Mouse (Mus musculus): ENCODE measurements at regions not wholly inside any gene's neighbourhood (a gene's known extent, or its start where the extent isn't known, plus 50 kb on each side); places are given as distances from the start of the nearest gene placed in this dataset.

DNA sequence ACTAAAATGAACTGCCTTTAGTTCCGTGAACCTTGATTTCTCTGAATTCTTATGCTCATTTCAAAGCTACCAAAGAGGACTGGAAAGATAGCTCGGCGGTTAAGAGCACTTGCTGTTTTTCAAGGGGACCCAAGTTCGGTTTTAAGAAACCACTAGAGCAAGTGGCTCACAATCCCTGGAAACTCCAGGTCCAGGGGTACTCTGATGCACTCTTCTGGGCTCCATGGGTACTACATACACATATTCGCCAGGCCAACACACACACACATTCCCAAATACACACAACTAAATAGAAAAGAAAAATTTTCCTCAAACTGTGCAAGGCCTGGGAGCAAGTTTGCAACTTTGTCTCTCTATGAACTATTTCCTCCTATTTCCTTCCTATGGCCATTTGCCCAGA lies 498.9 kb upstream of the Castor2 start:
- ATAC-seq (replicated peaks; ENCODE audit: poor library complexity, severe bottlenecking) = no peak

GRCm38 (mm10) chr5:133598105-133598504 lies 501.4 kb upstream of the Castor2 start:
- no peak for ATAC-seq (replicated peaks; ENCODE audit: poor library complexity, severe bottlenecking)

GRCm38 (mm10) chr5:133586492-133586891 lies 513.0 kb upstream of the Castor2 start:
- ATAC-seq (replicated peaks; ENCODE audit: poor library complexity, severe bottlenecking) = no peak

DNA sequence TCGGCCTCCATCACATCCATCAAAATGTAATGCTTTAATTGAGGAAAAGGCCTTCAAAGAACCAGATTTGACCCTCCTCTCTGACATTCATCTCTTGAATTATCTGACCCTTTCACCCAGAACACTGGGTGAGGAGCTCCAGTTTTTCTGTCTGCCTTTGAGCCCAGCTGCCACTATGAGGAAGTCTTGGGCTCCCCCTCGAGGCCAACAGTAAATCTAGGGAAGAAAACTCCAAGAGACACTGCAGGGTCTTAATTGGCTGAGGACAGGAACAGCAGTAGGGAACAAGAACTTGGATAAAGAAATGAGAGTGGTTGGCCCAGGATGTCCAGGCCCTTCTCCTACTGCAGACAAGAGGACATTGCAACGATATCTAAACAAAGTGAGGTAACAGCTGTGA lies 514.3 kb upstream of the Castor2 start:
- no peak for ATAC-seq (replicated peaks; ENCODE audit: poor library complexity, severe bottlenecking)

- no peak for ATAC-seq (replicated peaks; ENCODE audit: poor library complexity, severe bottlenecking)
Observed at GRCm38 (mm10) chr5:133576595-133576994, 522.9 kb upstream of the Castor2 start.

DNA sequence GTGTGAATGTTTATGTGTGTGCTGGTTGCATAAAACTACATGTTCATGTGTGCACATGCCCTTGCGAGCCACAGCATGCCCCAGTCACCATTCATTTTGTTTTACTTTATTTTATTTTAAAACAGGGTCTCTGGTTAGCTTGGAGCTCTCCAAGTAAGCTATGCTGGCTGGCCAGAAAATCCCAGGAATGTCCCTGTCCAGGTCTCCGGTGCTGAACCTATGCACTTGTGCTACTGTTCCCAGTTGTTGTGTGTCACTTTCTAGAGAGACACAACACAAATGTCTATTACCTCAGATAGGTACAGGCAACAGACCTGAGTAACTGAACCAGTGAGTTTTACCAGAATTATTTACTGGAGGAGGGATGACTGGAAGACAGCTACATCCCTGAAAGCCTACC lies 530.4 kb upstream of the Castor2 start:
- no peak for ATAC-seq (replicated peaks; ENCODE audit: poor library complexity, severe bottlenecking)

GRCm38 (mm10) chr5:133566506-133566905 lies 533.0 kb upstream of the Castor2 start:
- ATAC-seq (replicated peaks; ENCODE audit: poor library complexity, severe bottlenecking) = no peak

GRCm38 (mm10) chr5:133550657-133551056 lies 548.9 kb upstream of the Castor2 start:
- ATAC-seq (replicated peaks; ENCODE audit: poor library complexity, severe bottlenecking) = no peak

DNA sequence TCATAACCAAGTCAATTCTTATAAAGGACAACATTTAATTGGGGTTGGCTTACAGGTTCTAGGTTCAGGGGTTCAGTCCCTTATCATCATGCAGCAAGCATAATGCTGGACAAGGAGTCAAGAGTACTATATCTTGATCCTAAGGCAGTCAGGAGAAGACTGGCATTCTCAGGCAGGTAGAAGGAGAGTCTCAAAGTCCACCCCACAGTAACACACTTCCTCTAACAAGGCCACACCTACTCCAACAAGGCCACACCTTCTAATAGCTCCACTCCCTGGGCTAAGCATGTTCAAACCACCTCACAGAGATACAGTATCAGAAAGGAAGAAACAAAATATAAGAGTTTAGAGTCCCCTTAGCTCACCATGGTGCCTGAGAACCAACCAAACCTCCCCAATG lies 557.3 kb upstream of the Castor2 start:
- ATAC-seq (replicated peaks; ENCODE audit: poor library complexity, severe bottlenecking) = no peak

GRCm38 (mm10) chr5:133532678-133533077 lies 566.8 kb upstream of the Castor2 start:
- no peak for ATAC-seq (replicated peaks; ENCODE audit: poor library complexity, severe bottlenecking)

GRCm38 (mm10) chr5:133505661-133506060 lies 593.9 kb upstream of the Castor2 start:
- no peak for ATAC-seq (replicated peaks; ENCODE audit: poor library complexity, severe bottlenecking)

DNA sequence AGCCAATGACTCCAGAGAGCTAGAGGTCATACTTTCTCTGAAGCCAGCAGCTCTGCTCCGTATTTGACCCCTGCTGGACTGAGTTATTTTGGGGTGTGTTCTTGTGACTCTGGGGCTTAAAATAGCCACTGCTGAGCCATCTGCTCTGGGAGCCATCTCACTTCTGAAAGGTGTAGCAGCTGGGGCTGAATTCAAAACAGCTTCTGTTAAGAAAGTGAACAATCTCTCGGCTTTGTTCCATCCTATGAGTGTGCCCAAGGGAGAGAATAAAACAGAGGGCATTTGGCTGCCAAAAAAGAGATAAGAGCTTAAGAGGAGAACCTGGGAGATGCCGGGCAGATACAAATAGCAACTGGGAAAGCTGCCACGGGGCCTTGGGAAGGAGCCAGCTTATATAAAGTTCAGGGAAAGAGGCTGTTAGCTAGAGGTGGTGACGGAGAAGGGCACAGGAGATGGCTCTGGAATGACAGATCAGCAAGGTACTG lies 611.7 kb upstream of the Castor2 start:
- ATAC-seq (replicated peaks; ENCODE audit: poor library complexity, severe bottlenecking) = no peak

DNA sequence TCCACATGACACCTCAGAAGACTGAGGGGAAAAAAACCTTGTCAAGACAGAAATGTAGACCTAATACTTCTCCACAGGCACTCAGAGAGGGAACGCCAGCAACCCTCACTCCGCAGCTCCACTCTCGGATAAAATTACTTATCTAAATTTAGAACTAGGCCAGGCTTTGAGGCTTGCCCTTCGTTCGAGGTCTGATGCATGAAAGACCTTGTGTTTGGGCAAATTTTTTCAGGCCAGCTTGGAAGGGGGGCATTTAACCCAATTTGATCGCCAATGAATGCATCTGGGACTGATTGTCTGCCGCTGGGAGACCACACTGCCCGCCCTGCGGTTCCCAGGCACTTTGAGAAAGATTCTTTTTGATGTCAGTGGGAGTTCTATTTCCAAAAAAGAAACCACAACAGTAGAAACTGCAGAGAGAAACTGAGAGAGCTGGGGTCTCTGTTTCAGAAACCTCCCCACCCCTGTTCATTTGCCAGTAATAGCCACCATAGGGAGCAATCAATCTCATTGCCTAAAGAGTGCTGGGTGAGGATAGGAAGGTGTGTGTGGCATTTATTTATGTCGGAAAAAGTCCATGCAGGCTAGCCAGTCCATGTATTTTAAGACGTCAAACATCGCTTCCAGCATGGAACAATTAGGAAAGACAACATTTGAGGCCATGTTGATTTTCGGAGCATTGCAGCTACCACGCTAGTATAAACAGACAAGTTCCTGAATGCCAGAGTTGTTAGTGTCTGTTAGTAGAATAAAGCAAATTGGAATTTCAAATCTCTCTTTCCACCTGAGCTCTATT lies 617.0 kb upstream of the Castor2 start:
- no peak for ATAC-seq (replicated peaks; ENCODE audit: poor library complexity, severe bottlenecking)

DNA sequence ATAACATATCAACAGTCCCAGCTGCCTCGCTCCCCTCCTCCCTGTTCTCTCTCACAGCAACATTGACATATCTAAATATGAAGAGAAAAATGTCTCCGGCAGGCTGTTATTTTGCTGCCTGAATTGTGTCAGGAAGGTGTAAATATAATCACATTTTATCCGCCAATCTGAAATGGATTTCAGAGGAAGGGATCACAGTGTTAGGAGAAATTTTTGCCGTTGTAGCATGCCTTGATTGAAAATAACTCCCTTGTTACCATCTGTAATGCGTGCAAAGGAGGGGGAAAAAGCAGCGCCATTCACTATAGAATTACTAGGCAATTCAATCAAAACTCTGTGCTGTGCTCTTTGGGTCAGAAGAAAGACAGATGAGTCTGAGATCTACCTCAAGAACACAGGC lies 620.3 kb upstream of the Castor2 start:
- no peak for ATAC-seq (replicated peaks; ENCODE audit: poor library complexity, severe bottlenecking)

- no peak for ATAC-seq (replicated peaks; ENCODE audit: poor library complexity, severe bottlenecking)
Observed at GRCm38 (mm10) chr5:133453349-133454049, 646.0 kb upstream of the Castor2 start.

- ATAC-seq (replicated peaks; ENCODE audit: poor library complexity, severe bottlenecking) = no peak
Observed at GRCm38 (mm10) chr5:133449926-133450325, 649.6 kb upstream of the Castor2 start.

DNA sequence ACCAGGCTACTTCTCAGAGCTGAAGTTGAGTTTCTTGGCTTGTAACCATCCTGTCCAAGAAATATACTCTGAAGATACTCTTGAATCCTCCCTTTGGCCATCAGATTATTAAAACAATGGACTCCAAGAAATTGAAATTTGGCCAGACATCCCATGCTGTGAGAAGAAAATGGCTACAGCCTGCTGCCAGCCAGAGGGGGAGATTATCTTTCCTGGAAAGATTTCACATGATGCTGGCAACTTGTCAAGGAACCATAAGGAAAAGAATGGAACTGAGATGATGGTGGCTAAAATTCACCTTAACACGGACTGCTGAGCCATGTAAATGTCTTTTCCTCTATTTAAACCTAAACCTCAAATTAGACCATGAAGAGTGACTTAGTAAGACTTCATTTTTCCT lies 698.7 kb upstream of the Castor2 start:
- no peak for ATAC-seq (replicated peaks; ENCODE audit: poor library complexity, severe bottlenecking)

DNA sequence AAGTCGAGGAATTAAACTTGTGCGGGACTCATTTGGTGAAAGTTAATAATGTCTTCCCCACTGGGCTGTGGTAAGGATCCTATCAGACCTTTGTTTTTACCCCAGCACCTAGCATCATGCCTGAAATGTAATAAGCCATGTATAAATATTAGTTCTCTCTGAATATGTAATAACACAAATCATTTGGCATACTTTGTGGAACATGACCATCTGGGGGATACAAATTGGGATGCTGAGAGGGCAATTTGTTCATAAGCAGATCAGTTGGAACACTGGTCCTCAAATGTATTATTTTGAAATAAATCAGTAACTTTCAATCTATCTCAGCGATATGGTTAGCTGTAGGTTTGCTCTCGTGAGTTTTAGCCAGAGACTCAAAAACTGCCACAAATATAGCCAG lies 709.6 kb upstream of the Castor2 start:
- ATAC-seq (replicated peaks; ENCODE audit: poor library complexity, severe bottlenecking) = no peak

GRCm38 (mm10) chr5:133389023-133389840 lies 710.3 kb upstream of the Castor2 start:
- no peak for ATAC-seq (replicated peaks; ENCODE audit: poor library complexity, severe bottlenecking)

- no peak for ATAC-seq (replicated peaks; ENCODE audit: poor library complexity, severe bottlenecking)
Observed at GRCm38 (mm10) chr5:133385374-133386349, 713.8 kb upstream of the Castor2 start.
